Mouse (Mus musculus) cerebellum, adult (tissue): ENCODE data around the gene Prex1.

ENCODE experiments used
- ATAC-seq: cut with Nextera tagmentation; 2 replicates; pipeline ENCODE4 v1.9.2; 2017; ENCODE audit warnings: mild to moderate bottlenecking, moderate library complexity, mixed read lengths; ENCODE audit not compliant: insufficient number of reproducible peaks, low FRiP score, low TSS enrichment

The Prex1 gene

GRCm38 (mm10) chr2:166574934-166575333 is 138.7 kb downstream of the Prex1 start:
- peak; percentile 22; the same call in 1 of the 2 replicates for ATAC-seq

DNA sequence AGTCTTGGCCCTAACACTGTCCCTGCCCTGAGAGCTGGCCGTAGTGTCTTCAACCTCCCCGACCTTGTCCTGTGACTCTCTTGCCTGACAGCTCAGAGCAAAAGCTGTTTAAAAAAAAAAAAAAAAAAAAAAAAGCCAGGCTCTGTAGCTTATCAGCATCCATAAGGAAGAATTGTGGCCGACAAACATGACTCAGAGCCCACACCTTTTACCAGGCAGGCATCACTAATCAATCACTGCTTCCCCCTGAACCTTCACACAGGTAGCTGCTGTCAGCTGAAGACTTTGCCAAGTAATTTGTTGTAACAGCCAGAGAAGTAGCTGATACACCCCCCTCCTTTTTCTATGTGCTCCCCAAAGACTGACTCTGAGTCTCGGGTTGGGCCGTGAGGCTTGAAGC is 140.0 kb downstream of the Prex1 start:
- ATAC-seq = no peak

DNA sequence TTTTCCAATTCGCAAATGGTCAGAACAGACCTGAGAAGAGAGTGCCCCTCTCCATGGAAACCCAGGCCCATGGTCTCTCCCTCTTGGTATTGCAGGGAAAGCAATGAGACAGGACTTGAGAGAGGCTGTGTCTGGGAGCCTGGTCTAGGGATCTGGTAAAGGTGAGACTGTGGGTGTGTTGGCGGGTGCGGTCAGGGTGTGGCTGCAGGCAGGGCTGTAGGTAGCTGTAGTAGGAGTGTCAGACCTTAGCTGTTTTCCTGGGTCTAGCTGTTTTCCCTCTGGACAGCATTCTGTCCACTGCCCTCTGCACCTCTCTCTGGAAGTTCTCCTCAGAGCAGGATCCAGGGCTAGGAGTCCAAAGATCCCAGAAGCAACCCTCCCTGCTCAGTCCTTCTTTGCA is 141.3 kb downstream of the Prex1 start:
- ATAC-seq = no peak

- no peak for ATAC-seq
These were observed 144.4 kb downstream of the Prex1 start for GRCm38 (mm10) chr2:166569182-166569581.

- no peak for ATAC-seq
These were observed 148.1 kb downstream of the Prex1 start for GRCm38 (mm10) chr2:166565503-166565902.

- ATAC-seq = no peak
These were observed 149.2 kb downstream of the Prex1 start for GRCm38 (mm10) chr2:166564455-166564854.

- ATAC-seq = no peak
These were observed 149.7 kb downstream of the Prex1 start for GRCm38 (mm10) chr2:166563890-166564289.

DNA sequence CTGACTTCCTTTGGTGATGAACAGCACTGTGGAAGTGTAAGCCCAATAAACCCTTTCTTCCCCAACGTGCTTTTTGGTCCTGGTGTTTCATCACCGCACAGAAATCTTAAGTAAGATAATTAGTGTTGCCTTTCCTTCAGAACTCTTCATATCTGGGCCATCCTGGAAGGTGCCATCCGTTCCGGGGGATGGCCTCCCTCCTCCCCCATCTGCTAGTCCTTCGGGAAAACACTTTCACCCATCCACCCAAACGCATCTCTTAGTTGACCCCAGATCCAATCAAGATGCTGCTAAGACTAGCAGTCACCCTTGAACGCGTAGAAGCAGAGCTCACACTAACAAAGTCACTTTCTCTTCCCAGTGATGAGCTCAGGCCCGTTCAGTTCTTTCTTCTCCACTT is 150.6 kb downstream of the Prex1 start:
- no peak for ATAC-seq

DNA sequence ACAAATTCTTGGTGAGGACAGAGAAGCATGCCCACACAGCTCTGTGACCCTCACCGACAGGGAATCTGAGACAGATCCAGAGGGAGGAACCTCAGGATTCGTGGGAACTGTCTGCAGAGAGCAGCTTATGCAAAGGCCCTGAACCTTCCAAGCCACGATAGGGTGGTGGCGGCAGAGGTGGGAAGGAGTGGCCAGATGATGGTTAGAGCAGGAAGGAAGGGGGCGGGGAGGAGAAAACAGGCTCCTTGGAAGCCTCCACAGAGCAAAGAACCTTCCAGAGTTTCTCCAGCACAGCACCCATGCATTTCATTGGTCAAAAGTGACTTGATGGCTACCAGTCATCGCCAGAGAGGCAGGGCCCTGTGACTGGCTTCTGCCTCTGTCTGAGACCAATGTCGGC is 151.9 kb downstream of the Prex1 start:
- no peak for ATAC-seq

GRCm38 (mm10) chr2:166560826-166561225 is 152.8 kb downstream of the Prex1 start:
- no peak for ATAC-seq

- ATAC-seq = no peak
These were observed 154.1 kb downstream of the Prex1 start for GRCm38 (mm10) chr2:166559531-166559930.

GRCm38 (mm10) chr2:166555508-166555907 is 158.1 kb downstream of the Prex1 start:
- no peak for ATAC-seq

DNA sequence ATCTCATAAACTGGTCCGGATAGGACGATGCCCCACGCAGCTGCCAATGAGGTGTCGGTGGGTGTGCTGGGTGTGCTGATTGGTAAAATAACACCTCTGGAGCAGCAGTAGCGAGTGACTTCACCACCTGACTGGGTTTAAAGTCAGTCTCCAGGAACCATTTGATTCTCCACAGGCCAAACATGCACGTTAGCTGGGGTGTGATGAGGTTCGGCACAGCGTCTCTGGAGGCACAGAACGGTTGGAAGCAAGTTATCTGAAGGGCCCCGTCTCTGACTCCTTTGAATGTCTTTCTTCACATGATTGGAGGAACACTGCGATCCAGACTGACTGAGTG is 159.5 kb downstream of the Prex1 start:
- ATAC-seq = no peak

DNA sequence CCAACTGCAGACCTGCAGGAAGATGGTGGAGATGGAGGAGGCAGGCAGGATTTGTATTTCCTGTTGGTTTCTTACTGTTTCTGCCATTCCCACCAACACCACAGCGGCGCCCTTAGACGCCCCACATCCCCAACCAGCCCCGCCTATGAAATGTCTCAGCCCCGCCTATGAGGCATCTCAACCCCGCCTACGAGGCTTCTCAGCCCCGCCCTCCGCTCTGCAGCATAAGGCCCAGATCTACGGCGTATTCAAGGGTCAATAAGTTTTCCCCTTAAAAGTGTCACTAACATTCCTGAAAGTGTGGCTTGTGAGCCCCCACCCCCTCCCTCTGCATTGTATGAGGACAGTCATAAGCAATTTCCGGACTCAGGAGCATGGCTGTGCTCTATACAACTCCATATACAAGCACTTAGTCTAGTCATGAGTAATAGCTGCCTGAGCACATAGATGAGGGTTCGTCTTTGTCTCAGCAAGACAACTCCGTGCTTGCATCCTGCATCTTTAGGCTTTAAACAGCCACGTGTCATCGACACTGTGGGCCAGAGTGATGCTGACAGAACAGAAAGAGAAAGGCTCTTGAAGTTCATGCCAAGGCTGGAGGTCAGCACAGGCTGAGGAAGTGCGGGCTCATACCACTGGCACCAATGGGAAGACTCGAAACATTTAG is 160.0 kb downstream of the Prex1 start:
- no peak for ATAC-seq

GRCm38 (mm10) chr2:166552657-166553056 is 161.0 kb downstream of the Prex1 start:
- ATAC-seq = no peak

GRCm38 (mm10) chr2:166551831-166552498 is 161.7 kb downstream of the Prex1 start:
- no peak for ATAC-seq

DNA sequence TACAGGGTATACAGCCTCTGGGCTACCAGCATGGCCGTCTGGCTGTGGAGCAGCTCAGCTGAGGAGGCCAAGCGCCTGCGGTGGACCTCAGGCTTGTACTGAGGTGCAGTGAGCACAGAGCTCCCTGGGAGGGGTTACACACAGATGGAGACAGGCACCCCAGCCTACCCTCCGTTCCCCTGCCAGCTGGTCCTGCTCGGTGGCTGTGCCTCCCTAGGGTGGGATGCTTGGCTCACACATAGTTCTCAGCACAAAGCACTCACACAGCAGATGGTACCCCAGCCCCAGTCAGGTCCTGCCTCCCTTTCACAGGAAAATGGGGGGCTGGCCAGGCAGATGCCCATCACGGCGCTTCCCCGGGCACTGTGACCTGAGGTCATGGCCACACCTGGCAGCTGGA is 163.8 kb downstream of the Prex1 start:
- no peak for ATAC-seq

DNA sequence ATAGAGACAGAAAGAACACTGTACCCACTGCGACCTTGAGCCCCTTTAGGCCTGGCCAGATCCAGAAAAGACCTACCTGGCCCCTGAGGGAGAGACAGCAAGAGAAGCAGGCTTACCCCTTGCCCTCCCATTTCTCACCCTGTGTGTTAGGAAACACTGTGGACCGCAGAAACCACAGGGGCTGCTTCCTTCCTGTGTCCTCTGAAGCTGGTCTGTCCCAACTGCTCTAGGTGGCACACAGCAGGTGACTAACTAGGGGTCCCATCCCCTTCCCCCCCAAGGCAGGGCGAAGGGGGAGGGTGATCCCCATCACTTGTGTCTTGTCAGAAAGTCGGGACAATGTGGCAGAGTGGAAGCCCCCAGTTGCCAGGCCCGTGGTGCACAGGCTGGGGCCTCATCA is 164.6 kb downstream of the Prex1 start:
- no peak for ATAC-seq

DNA sequence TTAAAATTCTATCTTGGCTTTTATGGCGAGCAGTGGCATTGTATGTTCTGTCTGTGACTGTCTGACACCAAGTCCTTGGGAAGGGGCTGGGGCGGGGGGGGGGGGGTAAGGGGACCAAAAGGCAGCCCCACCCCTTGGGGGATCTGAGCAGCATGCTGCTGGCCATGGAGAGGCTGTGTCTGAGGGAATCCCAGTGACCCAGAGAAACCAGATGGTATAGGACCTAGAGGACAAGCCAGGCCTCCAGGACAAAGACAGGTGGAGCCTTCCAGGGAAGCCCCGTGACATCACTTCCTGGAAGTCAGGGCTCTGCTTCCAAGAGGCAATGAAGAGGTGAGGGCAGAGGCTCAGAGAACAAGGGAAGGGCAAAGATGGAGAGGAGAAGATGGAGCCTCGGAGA is 168.1 kb downstream of the Prex1 start:
- ATAC-seq = no peak

GRCm38 (mm10) chr2:166544575-166545251 is 168.9 kb downstream of the Prex1 start:
- ATAC-seq = no peak

DNA sequence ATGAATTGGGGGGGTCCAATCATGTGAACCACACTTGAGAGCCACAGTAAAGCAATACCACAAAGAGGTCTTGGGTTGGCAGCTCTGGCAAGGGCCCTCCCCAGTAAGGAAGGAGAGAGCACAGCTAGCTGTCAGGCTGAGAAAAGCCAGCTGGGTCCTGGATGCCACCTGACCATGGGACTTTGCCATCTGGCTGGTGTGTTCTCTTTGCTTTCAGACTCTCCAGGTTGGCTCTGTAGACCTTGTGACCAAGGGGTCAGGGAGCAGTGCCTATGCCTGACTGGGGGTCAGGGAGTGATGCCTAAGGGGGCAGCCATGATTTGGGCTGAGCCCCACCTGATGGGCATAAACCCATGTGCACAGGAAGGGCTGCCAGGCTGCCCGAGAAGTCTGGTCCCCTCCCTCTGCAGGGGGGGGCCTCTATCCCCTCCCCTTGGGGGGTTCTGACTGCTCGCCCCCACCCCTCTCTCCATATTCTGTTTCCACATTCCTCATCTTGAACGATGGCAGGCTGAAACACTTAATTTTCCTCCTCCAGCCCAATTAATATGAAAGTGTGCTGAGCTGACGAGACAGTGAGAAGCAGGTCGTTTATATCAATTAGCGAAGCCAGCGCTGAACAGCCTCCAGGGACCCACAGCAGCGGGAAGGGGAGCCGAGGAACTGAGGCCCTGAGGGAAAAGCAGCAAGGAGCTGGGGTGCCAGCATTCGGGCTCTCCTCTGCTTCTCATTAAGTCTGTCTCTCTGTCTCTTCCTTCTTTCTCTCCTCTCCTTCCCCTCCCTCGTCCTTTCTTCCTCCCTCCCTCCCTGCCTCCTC is 172.3 kb downstream of the Prex1 start:
- no peak for ATAC-seq
